Mouse (Mus musculus) Patski (cell line): ENCODE measurements at regions not wholly inside any gene's neighbourhood (a gene's known extent, or its start where the extent isn't known, plus 50 kb on each side); places are given as distances from the start of the nearest gene placed in this dataset.
"Not testable (repeated sequence)": the region's sequence is repeated elsewhere in the genome, so short reads cannot be mapped to it uniquely, and the experiment has no call there.

Experiments used
- ATAC-seq: fragments of 100-300 bp; one replicate; pipeline ENCODE4 v1.8.0; 2021
- CTCF ChIA-PET: fragments of 350-600 bp; sonication (Branson Sonifier 250); formaldehyde crosslinking; loops from one replicate; lab custom pipeline; 2022; ENCODE audit warnings: inconsistent platforms; lab: Charles Lee
- POLR2A ChIA-PET: fragments of 350-600 bp; sonication (Branson Sonifier 250); formaldehyde crosslinking; loops from one replicate; lab custom pipeline; 2022; ENCODE audit warnings: antibody characterized with exemption, inconsistent platforms; lab: Charles Lee
- DNase-seq: peaks from one replicate; pipeline ENCODE4 v3.0.0-alpha.2; 2011; ENCODE audit warnings: low read depth, low spot score
- H3K27me3 ChIP-seq: fragments of 371-371 bp; one replicate; pipeline ENCODE4 v1.5.1; 2021
- CTCF ChIP-seq: fragments of 100-300 bp; IDR thresholded peaks from one replicate; pipeline ENCODE4 v1.5.1; 2021
- in situ Hi-C: fragments of 300-500 bp; cut with MboI; formaldehyde crosslinking; loops from 3 replicates; pipeline ENCODE4 v1.11.1; 2018; ENCODE audit warnings: low pct_unique_long_range_greater_than_20kb, mixed read lengths

DNA sequence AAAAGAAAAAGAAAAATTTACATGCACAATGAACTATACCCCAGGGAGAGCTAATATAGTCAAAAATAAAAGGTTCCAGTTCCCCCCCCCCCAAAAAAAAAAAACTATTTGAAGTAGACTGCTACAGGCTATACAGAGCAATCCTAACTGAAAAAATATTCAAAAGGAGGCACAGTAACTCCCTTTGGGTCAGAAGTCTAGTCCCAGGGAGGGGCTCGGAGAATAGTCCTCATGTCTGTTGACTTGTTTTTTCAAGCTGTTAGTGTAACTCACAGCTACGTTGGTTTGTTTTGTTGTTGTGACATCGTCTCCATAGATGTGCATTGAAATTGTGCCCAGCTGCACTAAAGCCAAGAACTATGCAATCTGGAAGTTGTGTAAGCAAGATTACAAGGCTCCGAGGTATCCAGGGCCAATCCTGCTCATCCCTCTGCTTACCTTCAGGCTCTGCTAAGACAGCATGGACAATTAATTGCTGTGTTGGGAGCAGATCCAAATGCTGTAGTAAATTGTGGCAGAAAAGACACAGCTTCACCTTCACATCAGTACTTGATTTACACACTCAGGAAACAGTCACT lies 137.2 kb upstream of the Pnpt1 start:
- DNase-seq (no peak), ATAC-seq (no peak)
- H3K27me3 ChIP-seq = no peaks in the 10 kb centered on the region
- TF ChIP-seq CTCF = no peak
- ChIA-PET POLR2A (interaction anchor here (0.6 to 1.0 kb wide), 2 partner anchors 32 to 160 kb away, joined by 4 to 7 read pairs; no protein-coding TSS in a partner anchor), CTCF (interaction anchor here (1.2 kb wide), 1 partner anchor 54 kb away, joined by 3 read pairs; no protein-coding TSS in a partner anchor)
- in situ Hi-C loops = no loop called here

DNA sequence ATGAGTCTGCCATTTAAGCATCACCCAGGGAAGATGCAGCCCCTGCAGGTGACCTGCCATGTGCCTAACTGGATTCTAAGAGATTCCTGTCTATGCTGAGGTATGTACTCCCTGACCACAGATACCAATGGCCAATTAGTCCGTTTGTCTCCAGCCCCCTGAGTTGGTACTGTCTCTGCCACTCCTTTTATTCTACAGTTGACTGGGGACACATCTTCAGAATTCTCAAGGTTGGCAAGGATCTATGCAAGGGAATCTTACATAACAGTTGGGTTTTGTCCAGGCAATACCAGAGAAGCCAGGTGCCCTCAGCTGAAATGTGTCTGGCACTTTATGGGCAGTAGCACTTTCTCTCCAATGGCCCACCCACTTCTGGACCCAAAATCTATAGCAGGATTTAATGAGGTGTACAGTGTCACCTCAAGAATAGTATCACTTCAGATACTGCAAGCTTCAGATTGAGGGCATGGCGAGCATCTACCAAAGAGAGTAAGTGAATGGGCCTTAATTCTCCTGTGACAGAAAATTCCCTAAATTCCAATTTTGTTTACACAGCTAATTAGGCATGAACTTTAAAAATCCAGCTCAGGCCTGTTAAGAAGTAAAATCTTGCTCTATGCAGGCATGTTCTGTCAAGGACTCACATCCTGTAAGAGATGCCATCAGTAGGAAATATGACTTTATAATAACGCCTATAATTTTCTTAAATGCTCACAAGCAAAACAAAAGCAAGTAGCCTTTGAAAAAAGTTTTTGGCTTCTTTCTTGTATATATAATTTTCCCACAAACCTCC lies 132.0 kb upstream of the Pnpt1 start:
- H3K27me3 ChIP-seq = no peaks in the 10 kb centered on the region
- DNase-seq (peak; percentile 19), ATAC-seq (peak; percentile 91)
- ChIA-PET POLR2A (no interaction called here), CTCF (interaction anchor here (1.0 kb wide), 1 partner anchor 43 kb away, joined by 3 read pairs; no protein-coding TSS in a partner anchor)
- TF ChIP-seq CTCF = no peak
- in situ Hi-C loops = no loop called here

DNA sequence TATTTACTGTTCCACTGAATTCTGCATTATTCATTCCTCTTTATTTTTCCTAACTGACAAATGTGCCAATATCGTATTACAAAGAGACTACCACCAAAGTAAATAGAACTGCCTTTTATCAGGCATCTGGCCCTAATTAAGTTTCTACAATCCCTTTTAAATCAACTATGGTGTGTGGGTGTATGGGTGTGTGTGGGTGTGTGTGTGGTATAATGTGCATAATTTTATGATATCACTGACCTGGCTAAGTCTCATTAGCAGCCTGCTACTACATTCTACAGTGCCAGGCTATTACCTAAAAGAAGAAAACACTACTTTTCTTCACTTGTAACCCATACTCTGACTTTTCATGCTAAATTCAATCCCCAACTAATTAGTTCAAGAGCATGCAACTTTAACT lies 131.3 kb upstream of the Pnpt1 start:
- TF ChIP-seq CTCF = no peak
- in situ Hi-C loops = no loop called here
- ATAC-seq (no peak), DNase-seq (no peak)
- H3K27me3 ChIP-seq = no peaks in the 10 kb centered on the region
- POLR2A ChIA-PET = no interaction called here
- CTCF ChIA-PET = interaction anchor here (1.0 kb wide), 1 partner anchor 44 kb away, joined by 3 read pairs; no protein-coding TSS in a partner anchor

DNA sequence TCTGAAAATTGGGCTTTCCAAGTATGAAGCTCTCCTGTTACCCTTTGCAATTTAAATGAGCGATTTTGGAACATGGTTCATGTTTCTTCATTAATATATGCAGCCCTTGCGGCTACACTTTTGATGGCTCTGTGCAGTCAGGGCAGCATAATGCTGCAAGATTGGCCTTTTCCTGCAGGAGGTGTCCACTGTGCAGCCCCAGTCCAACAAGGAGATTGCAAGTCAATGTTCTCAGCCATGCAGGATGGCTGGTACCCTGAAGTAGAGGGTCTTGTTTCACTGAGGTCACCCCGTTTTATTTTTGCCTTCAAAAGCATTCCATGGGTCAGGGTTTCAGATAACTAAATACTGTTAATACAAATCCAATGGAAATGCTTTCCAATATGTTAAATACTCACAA lies 130.9 kb upstream of the Pnpt1 start:
- no peaks in the 10 kb centered on the region for H3K27me3 ChIP-seq
- in situ Hi-C loops = no loop called here
- ATAC-seq (no peak), DNase-seq (no peak)
- POLR2A ChIA-PET = no interaction called here
- CTCF ChIA-PET = interaction anchor here (1.8 kb wide), 1 partner anchor 124 kb away, joined by 3 read pairs; no protein-coding TSS in a partner anchor
- no peak for TF ChIP-seq CTCF

DNA sequence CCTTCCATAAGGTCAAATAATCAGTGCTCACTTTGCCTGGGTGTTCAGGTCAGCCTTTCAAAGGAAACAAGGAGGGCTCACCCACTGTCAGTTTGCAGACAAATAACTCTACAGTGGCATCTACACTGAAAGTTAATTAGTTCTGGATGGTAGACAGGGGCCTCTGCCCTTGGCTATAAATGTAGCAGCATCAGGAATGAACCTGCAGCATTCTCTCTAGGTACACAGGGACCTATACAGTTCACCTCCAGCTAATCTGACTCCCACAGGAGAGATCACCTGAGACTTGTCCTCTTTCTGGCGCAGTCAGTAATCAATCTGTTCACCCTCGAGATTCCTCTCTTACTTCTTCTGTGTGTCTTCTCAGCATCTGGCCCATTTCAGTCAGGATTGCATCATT lies 130.3 kb upstream of the Pnpt1 start:
- no peak for ATAC-seq
- CTCF ChIA-PET = interaction anchor here (1.2 to 1.8 kb wide), 4 partner anchors 22 to 262 kb away, joined by 3 to 6 read pairs (median 4); no protein-coding TSS in a partner anchor
- POLR2A ChIA-PET = no interaction called here
- no peaks in the 10 kb centered on the region for H3K27me3 ChIP-seq
- no peak for DNase-seq
- in situ Hi-C loops = no loop called here
- no peak for TF ChIP-seq CTCF

- TF ChIP-seq CTCF = no peak
- CTCF ChIA-PET = interaction anchor here (1.7 kb wide), 1 partner anchor 21 kb away, joined by 4 read pairs; no protein-coding TSS in a partner anchor
- no peaks in the 10 kb centered on the region for H3K27me3 ChIP-seq
- in situ Hi-C loops = no loop called here
- DNase-seq (peak; percentile 22), ATAC-seq (no peak)
- POLR2A ChIA-PET = no interaction called here
These were observed 113.1 kb upstream of the Pnpt1 start for GRCm38 (mm10) chr11:29017406-29017805.

DNA sequence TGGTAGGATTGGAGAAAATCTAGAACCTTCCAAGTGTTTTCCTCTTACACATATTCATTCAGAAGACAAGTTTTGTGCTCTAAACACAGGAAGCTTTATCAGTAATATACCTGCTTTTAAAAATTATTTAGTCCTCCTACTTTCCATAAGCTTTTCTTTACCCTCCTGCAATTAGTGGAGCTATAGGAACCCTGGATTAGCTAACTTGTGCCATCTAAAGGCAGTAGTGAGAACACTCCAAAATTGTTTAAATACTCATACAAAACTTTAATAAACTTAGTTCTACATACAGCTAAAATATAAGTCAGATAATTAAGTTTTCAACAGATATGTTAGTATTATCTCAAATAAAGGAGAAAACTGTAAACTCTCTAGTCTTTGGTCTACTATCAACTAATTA lies 89.7 kb upstream of the Pnpt1 start:
- peak; percentile 52 for TF ChIP-seq CTCF
- POLR2A ChIA-PET = interaction anchor here (1.3 to 1.4 kb wide), 2 partner anchors 132 to 136 kb away, joined by 5 read pairs; no protein-coding TSS in a partner anchor
- DNase-seq = no peak
- CTCF ChIA-PET = interaction anchor here (0.8 to 2.3 kb wide), 13 partner anchors 9 to 306 kb away, joined by 3 to 12 read pairs (median 4); no protein-coding TSS in a partner anchor
- ATAC-seq = no peak
- in situ Hi-C loops = loop anchor here (5.0 kb wide), 1 partner anchor 304 kb away; no protein-coding TSS in a partner anchor
- no peaks in the 10 kb centered on the region for H3K27me3 ChIP-seq

DNA sequence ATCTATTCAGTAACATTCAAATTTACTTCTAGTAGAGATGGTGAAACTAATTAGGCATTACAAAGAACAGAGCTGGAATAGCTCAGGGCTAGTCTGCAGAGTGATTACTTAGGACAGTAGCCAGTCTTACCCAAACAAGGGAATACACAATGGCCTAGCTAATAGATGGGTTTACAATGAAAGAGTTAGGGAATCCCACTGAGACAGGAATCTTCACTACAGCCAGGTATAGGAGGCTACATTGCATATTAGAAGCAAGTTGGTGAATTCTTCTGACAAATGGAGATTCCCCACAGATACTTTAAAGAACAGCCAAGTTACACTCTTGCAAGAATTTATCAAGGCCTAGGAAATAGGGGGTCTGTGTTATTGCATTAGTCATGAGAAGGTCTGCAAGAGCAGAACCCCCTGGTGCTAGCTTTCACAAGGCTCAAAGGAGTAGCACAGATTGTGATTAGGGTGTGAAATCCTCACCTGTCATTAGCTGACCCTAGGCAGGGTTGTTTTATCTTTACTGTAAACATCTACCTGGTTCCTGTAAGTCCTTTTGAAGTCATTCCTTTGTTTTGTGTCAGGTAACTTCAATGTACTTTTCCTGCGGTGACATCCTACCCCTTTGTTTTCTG lies 82.4 kb upstream of the Pnpt1 start:
- DNase-seq, CTCF ChIA-PET, POLR2A ChIA-PET, H3K27me3 ChIP-seq, in situ Hi-C loops, ATAC-seq: not testable (repeated sequence)

- in situ Hi-C loops = no loop called here
- POLR2A ChIA-PET = no interaction called here
- CTCF ChIA-PET = no interaction called here
- DNase-seq (no peak), ATAC-seq (no peak)
- no peak for TF ChIP-seq CTCF
- peaks cover 20% of the 10 kb centered on the region for H3K27me3 ChIP-seq
These were observed 77.9 kb upstream of the Pnpt1 start for GRCm38 (mm10) chr11:29052625-29053024.

DNA sequence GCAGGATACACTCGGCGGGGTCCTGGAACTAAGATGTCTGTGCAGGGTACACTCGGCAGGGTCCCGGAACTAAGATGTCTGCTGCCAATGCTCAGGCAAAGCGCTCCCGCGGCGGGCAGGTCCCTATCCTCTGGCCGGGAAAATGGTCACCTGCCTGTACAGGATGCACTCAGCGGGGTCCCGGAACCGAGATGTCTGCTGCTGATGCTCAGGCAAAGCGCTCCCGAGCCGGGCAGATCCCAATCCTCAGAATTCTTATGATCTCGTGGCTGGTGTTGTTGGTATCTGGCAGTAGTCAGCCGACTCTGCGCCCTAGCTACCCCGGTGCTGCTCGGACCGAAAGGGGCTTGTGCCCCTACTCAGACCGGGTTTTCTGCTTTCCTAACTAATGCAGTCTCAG lies 61.0 kb upstream of the Pnpt1 start:
- in situ Hi-C loops, ATAC-seq, DNase-seq, POLR2A ChIA-PET, CTCF ChIA-PET: not testable (repeated sequence)
- peaks cover 18% of the 10 kb centered on the region for H3K27me3 ChIP-seq
